Mouse (Mus musculus): ENCODE measurements around the gene Hes1. TPM values are rescaled to one million over a fixed set of nuclear protein-coding genes. Genes with fewer than 3 reads are reported as not detected.

Gene Hes1
- polyA plus RNA-seq, 1 experiment from 2014 or later: 89.1 TPM

DNA sequence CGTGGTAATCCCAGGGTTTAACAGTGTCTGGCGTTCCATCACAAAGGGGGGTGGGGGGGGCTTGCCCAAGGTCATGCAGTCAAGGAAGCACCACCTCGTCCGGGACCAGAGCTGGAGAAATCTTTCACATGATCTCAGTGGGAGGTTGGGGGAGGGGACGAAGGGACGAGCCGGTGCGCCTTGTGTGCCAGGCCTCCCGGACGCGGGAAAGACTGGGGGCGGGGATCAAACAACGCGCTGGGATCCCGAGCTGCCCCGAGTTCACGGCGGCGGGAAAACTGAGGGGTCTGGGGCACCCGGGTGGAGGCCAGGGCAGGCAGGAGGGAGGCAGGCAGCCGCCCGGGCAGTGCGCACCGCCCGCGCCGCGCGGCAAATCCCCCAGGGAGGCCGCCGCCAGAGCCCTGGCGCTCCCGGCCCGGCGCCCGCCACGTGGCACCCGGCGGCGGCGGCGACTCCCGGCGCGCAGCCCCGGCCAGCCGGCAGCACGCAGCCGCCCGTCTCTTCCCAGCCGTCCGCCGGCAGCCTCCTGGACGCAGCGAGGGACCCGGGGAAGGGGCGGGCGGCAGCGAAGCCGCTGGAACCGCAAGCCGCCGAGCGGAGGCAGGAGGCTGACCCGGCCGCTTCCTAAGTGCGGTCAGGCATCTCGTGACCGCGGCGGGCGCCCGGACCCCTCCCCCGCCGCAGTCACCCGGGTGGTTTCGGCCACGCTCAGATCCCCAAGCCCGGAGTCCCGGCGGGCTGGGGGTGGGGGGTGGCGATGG lies 883 bp upstream of the Hes1 start:
- DNase-seq (ENCODE audit: low spot score) (peak; percentile 84), ATAC-seq (peak; percentile 18)
- Histone ChIP-seq H3K4me1 (ENCODE audit: insufficient read depth, low read depth, low read length) (peaks cover 12% of the 10 kb centered on the region; the same call in 1 of the 2 replicates), H3K27me3 (replicated peaks; ENCODE audit: insufficient read depth, low read length) (no peaks in the 10 kb centered on the region), H3K27ac (ENCODE audit: low read length) (peak overlapping the region; percentile 98), H3K9ac (replicated peaks; ENCODE audit: low read depth) (peak overlapping the region; percentile 59), H3K9me3 (ENCODE audit: low read length) (no peaks in the 10 kb centered on the region), H3K4me3 (ENCODE audit: low read depth, low read length) (peak overlapping the region; percentile 80), H3K36me3 (ENCODE audit: insufficient read depth, low read length) (no peaks in the 10 kb centered on the region), H3K4me2 (replicated peaks; ENCODE audit: low read depth, low read length) (peak overlapping the region; percentile 95)
- peak; percentile 56; the same call in 1 of the 2 replicates for TF ChIP-seq EP300 (IDR thresholded peaks at IDR 0.05)
- no peak for TF ChIP-seq CTCF (IDR thresholded peaks at IDR 0.05)
- WGBS: under 1% methylated on average over 58 of the region's 82 CpGs

DNA sequence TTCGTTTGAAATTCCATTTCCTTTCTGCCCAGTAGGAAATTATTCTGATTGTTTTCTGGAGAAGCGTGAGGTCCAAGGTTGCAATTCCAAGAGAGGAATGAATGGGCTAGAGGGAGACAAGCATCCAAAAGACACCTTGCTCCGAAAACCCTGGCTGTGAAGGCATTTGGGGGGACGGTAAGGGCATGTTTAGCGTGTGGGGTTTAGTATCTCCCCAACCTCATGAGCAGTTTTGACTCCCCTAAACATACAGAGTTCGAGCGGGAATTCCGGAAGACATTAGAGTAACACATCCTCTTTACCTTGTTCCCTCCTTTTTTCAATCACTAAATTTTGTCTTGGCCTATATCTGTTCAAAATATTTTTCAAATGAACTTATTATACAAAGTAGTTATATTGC lies 429 bp downstream of the Hes1 start:
- under 1% methylated on average over 8 of the region's 8 CpGs for WGBS
- peaks cover 10% of the 10 kb centered on the region; the same call in 1 of the 2 replicates for H3K4me1 ChIP-seq (ENCODE audit: insufficient read depth, low read depth, low read length)
- TF ChIP-seq EP300 (IDR thresholded peaks at IDR 0.05) (no peak; the same call in 1 of the 2 replicates), CTCF (IDR thresholded peaks at IDR 0.05) (no peak)

DNA sequence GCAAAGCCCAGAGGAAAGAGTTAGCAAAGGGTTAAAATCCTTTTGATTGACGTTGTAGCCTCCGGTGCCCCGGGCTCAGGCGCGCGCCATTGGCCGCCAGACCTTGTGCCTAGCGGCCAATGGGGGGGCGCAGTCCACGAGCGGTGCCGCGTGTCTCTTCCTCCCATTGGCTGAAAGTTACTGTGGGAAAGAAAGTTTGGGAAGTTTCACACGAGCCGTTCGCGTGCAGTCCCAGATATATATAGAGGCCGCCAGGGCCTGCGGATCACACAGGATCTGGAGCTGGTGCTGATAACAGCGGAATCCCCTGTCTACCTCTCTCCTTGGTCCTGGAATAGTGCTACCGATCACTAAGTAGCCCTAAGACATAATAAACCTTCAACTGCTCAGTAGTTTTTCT lies 893 bp downstream of the Hes1 start:
- Histone ChIP-seq H3K4me1 (ENCODE audit: insufficient read depth, low read depth, low read length) (peaks cover 10% of the 10 kb centered on the region; the same call in 1 of the 2 replicates), H3K27me3 (replicated peaks; ENCODE audit: insufficient read depth, low read length) (no peaks in the 10 kb centered on the region), H3K36me3 (ENCODE audit: insufficient read depth, low read length) (no peaks in the 10 kb centered on the region), H3K9ac (replicated peaks; ENCODE audit: low read depth) (peak overlapping the region; percentile 82), H3K9me3 (ENCODE audit: low read length) (no peaks in the 10 kb centered on the region), H3K4me3 (ENCODE audit: low read depth, low read length) (peak overlapping the region; percentile 80), H3K27ac (ENCODE audit: low read length) (peak overlapping the region; percentile 98), H3K4me2 (replicated peaks; ENCODE audit: low read depth, low read length) (peak overlapping the region; percentile 95)
- TF ChIP-seq EP300 (IDR thresholded peaks at IDR 0.05) (peak; percentile 73), CTCF (IDR thresholded peaks at IDR 0.05) (no peak; the same call in 1 of the 2 replicates)
- WGBS: under 1% methylated on average over 21 of the region's 21 CpGs
- ATAC-seq (peak; percentile 65), DNase-seq (ENCODE audit: low spot score) (peak; percentile 99)

More for the DNA sequence above, 429 bp downstream of the Hes1 start:
- no peaks in the 10 kb centered on the region for H3K36me3 ChIP-seq (ENCODE audit: insufficient read depth, low read length)
- H3K4me3 ChIP-seq (ENCODE audit: low read depth, low read length): peak overlapping the region; percentile 80
- no peaks in the 10 kb centered on the region for H3K9me3 ChIP-seq (ENCODE audit: low read length)
- peak overlapping the region; percentile 98 for H3K27ac ChIP-seq (ENCODE audit: low read length)
- H3K27me3 ChIP-seq (replicated peaks; ENCODE audit: insufficient read depth, low read length): no peaks in the 10 kb centered on the region
- ATAC-seq: no peak
- DNase-seq (ENCODE audit: low spot score): peak; percentile 36
- H3K4me2 ChIP-seq (replicated peaks; ENCODE audit: low read depth, low read length): peak overlapping the region; percentile 95
- peak overlapping the region; percentile 59 for H3K9ac ChIP-seq (replicated peaks; ENCODE audit: low read depth)

DNA sequence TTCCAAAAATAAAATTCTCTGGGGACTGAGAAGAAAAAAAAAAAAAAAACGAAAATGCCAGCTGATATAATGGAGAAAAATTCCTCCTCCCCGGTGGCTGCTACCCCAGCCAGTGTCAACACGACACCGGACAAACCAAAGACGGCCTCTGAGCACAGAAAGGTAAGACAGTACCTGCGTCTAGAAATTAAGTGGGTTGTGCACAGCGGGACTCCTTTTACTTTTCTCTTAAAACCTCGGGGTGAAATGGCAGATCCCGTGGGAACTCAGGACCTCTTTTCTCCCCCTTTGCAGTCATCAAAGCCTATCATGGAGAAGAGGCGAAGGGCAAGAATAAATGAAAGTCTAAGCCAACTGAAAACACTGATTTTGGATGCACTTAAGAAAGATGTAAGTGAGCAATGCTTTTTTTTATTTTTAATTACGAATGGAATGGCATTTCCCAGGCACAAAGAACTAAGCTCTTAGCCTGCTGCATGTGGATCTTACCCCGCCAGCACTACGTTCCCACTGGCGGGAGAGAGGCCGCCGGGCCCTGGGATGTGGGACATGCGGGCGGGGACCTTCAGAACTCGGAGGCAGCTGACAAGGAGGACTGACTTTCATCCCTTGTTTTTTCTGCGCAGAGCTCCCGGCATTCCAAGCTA lies 1.5 kb downstream of the Hes1 start:
- TF ChIP-seq CTCF (IDR thresholded peaks at IDR 0.05) (no peak), EP300 (IDR thresholded peaks at IDR 0.05) (no peak)
- H3K4me2 ChIP-seq (replicated peaks; ENCODE audit: low read depth, low read length): peak overlapping the region; percentile 95
- DNase-seq (ENCODE audit: low spot score) (peak; percentile 53), ATAC-seq (no peak)
- H3K36me3 ChIP-seq (ENCODE audit: insufficient read depth, low read length): no peaks in the 10 kb centered on the region
- H3K4me3 ChIP-seq (ENCODE audit: low read depth, low read length): peak overlapping the region; percentile 80
- H3K27ac ChIP-seq (ENCODE audit: low read length): peak overlapping the region; percentile 94
- no peaks in the 10 kb centered on the region for H3K9me3 ChIP-seq (ENCODE audit: low read length)
- peak overlapping the region; percentile 82 for H3K9ac ChIP-seq (replicated peaks; ENCODE audit: low read depth)
- peaks cover 10% of the 10 kb centered on the region; the same call in 1 of the 2 replicates for H3K4me1 ChIP-seq (ENCODE audit: insufficient read depth, low read depth, low read length)
- 3% methylated on average over 21 of the region's 21 CpGs for WGBS
- H3K27me3 ChIP-seq (replicated peaks; ENCODE audit: insufficient read depth, low read length): no peaks in the 10 kb centered on the region

DNA sequence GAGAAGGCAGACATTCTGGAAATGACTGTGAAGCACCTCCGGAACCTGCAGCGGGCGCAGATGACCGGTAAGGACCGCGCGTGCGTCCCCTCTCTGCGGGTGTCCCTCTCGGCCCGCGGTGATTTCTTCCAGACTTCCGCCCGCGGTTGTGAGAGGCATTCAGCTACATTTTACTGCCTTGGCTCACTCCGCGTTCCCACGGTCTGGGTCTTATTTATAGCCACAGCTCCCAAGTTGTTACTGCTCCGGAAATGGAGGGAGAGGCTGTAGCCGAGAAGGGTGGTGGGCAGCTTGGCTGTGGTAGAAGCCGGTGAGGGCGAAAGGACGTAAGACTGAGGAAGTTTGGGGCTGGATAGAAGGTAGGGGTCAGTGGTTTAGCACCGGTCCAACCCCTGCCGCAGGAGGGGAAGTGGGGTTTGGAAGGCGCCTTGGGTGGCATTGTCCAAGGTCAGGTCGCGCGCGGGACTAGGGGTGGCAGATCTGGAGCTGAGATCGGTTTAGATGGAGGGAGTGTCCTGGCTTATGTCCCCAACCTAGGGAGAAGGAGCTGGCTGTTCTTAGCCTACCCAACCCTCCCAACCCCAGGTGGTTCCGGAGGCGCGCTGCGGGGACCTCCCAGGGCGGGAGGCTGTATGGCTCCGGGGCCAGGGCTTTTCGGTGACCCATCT lies 2.1 kb downstream of the Hes1 start:
- Histone ChIP-seq H3K27ac (ENCODE audit: low read length) (peak overlapping the region; percentile 94), H3K9ac (replicated peaks; ENCODE audit: low read depth) (peak overlapping the region; percentile 82), H3K27me3 (replicated peaks; ENCODE audit: insufficient read depth, low read length) (no peaks in the 10 kb centered on the region), H3K9me3 (ENCODE audit: low read length) (no peaks in the 10 kb centered on the region), H3K36me3 (ENCODE audit: insufficient read depth, low read length) (no peaks in the 10 kb centered on the region), H3K4me3 (ENCODE audit: low read depth, low read length) (peak overlapping the region; percentile 80), H3K4me2 (replicated peaks; ENCODE audit: low read depth, low read length) (peak overlapping the region; percentile 95), H3K4me1 (ENCODE audit: insufficient read depth, low read depth, low read length) (peaks cover 10% of the 10 kb centered on the region; the same call in 1 of the 2 replicates)
- under 1% methylated on average over 38 of the region's 38 CpGs for WGBS
- ATAC-seq: no peak
- TF ChIP-seq EP300 (IDR thresholded peaks at IDR 0.05) (no peak), CTCF (IDR thresholded peaks at IDR 0.05) (no peak; the same call in 1 of the 2 replicates)
- DNase-seq (ENCODE audit: low spot score): peak; percentile 69
